Mouse (Mus musculus) spleen, postnatal 4 days (tissue): ENCODE data around the gene Comtd1.
A peak's percentile ranks its signal among the peaks of the same experiment; 100 is the strongest.

Experiments used
- DNase-seq, 2 experiments: peaks; one replicate each; pipeline ENCODE4 v3.0.0; 2022; ENCODE audit warnings: low spot score in 2 of 2

Comtd1 gene

DNA sequence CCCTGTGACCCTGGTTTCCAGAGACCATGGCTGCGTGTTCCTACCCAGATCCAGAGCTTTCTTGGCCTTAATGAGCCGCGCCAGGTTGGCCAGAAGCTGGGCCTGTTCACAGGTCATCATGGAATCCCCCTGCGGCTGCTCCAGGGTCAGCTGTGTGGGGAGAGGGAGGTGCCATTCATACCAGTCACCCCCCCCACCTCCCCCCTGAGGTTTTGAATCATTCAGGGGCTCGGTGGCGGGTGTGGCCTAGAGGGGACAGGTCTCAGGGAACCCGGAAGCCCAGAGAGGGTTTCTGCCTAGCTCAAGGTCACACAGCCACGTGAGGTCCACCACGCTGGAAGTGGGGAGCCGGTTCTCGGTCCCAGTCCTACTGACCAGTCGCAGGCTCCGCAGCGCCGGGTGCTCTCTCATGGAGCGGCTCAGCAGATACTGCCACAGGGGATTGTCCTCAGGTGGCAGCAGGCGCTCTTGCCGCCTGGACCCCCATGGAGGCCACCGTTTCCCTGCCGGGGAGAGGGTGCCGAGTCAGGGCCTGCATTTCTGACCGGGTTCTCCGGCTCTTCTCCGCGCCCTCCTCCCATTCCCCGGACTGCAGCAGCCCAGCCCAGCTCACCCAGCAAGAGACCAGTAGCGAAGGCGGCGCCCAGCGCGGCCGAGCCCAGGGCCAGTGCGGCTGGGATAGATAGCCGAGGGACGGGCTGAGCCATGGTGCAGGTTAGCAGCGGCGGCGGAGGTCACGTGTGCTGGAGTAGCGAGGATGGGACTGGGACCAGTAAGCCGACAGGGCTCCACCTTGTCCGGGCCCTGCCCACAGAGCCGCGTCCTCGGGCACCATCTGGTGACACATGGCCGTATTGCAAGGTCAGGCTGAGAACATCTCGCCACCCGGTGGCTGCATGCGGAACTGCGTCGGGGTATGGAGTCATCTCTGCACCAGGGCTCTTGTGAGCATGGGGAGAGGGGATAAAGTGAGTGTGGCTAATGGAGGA, at the start of gene Comtd1:
Gene Comtd1, minus strand, starts transcription at position 812 of the 989 bp plus-strand sequence.
- peak; percentile 96 to 99 for DNase-seq

DNA sequence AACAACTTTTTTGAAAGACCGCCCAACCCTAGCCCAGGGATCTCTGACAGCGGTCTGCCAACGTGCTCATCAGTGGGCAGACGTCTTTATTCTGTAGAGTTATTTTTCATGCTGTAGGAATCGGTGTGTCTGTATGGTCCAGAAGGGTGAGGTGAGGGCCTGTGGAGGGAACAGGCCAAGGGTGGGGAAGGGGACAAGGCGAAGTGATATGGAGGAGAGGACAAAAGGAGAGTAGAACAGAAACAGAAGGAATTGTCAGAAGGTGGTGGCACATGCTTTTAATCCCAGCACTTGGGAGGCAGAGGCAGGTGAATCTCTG, 43.5 kb upstream of the Comtd1 start:
- peak in 1 of 2 experiments; percentile 41 for DNase-seq

DNA sequence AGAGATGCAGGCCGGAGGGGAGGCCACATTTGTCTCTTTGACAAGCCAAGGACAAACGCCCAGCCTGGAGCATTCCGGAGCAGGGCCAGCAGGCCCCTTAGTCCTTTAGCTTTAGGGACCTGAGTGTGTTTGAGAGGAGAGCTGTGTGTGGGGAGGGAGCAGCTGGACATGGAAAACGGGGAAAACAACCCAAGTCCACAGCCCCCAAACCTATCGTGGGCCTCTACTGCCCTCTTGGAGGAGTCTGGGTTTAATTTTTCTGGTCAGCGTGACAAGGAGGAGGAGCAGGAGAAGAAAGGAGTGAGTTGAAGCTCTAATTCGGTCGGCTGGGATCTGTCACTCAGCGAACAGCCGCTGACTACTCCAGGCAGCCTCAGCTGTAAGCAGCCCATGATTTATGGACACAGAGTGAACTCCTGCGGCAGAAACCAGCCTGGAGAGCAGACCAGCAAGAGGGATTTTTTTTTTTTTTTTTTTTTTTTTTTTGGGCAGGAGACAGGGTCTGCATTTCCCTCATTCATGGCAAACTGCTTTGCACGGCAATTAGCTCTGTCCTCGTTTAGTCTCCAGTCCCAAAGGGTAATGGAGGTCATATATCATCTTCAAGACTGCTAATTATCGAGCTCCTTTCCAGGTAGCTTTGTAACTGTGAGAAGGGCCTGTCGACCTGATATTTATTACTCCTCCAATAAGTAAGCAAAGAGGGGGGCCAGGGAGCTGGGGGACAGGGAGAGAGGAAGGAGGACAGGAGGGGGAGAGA, 43.0 kb upstream of the Comtd1 start:
- peak in 1 of 2 experiments; percentile 49 for DNase-seq

- peak in 1 of 2 experiments; percentile 50 for DNase-seq
Measured at GRCm38 (mm10) chr14:21890430-21890829, 41.7 kb upstream of the Comtd1 start.

- no peak for DNase-seq
Measured at GRCm38 (mm10) chr14:21866816-21867215, 18.0 kb upstream of the Comtd1 start.

DNA sequence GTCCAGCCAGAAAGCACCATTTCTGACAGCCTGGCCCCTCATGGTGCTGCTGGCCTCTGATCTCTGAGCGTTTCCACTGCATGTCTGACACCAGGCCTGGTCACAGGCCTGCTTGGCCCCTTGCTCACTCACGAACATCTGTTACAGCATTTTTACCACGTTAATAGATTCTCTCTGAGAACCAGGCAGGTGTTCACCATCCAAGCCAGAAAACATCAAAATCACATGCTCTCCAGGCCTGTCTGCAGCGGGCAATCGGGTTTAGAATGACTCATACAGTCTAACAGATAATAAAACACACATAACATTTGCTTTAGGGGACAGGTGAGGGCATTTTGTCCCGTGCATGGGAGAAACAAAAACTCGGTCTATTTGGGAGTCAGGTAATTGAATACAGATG, 17.5 kb upstream of the Comtd1 start:
- DNase-seq: no peak

- DNase-seq: no peak
Measured at GRCm38 (mm10) chr14:21856886-21857285, 8.1 kb upstream of the Comtd1 start.

GRCm38 (mm10) chr14:21855961-21856360, 7.2 kb upstream of the Comtd1 start:
- DNase-seq: no peak

- no peak for DNase-seq
Measured at GRCm38 (mm10) chr14:21854271-21854670, 5.5 kb upstream of the Comtd1 start.

GRCm38 (mm10) chr14:21853456-21854109, 4.8 kb upstream of the Comtd1 start:
- peak; percentile 80 to 90 for DNase-seq

- peak in 1 of 2 experiments; percentile 69 for DNase-seq
Measured at GRCm38 (mm10) chr14:21851996-21852791, 3.4 kb upstream of the Comtd1 start.

DNA sequence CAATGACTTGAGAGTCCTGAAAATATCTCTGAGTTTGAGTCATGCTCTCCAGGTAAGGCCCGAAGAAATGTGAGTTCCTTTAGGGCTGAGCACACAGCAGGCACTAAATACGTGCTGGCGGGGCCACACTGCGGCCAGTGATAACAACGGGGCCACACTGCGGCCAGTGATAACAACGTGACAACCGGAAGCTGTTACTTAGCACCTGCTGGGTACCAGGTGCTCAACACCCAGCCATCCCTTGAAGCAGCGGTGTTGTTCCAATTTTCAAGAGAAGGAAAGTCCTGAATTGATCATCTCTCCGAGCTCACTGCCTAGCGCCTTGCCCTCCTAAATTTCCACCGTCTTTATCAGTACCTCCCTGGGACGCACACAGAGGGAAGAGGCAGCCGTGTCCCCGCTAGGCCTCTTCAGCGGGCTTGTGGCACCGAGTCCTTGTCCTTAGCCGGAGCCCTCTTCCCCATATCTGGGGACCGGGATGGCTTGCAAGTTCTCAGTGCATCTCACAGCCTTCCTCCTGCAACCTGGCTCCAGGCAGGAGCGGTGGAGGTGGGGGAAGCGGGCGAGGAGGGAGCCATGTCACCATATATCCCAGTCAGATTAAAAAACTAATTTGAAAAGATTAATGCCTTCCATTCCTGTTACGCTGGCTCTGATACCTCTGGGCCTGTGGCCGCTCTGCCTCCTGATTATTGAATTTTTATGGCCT, 1.8 kb upstream of the Comtd1 start:
- no peak for DNase-seq

GRCm38 (mm10) chr14:21849524-21850418, 994 bp upstream of the Comtd1 start:
- no peak for DNase-seq

- DNase-seq: peak; percentile 49 to 80
Measured at GRCm38 (mm10) chr14:21847381-21848165, 1.2 kb downstream of the Comtd1 start.

- DNase-seq: no peak
Measured at GRCm38 (mm10) chr14:21846827-21847380, 1.9 kb downstream of the Comtd1 start.

GRCm38 (mm10) chr14:21843263-21843662, 5.5 kb downstream of the Comtd1 start:
- no peak for DNase-seq

DNA sequence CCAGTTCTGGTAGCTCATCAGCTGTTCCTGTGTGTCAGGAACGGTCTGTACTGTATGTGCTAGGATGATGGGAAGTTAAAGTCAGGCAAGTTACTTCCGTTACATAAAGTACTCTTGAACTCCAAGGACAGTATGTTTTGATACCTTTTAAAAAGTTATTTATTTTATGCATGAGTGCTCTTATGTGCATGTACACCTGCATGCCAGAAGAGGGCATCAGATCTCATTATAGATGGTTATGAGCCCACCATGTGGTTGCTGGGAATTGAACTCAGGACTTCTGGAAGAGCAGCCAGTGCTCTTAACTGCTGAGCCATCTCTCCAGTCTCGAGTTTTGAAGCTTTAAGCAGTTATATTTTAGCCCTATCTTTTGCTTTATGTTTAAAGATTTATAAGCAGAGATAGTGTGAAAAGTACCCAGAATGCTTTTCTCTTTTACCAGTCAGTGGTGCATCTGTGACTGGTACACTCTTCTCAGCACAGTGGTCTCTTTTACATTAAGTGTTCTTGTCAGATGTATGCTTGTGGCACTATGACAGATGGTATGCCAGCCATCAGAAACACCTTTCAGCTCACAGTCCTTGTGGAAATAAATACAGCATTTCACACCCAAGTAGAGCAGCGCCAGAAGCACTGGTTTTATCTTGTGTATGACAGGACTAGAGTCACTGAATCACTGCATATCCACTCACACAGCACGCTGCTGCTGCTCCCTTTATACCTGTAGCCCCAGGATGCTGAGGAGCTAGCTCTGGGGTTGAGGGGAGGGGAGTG, 6.8 kb downstream of the Comtd1 start:
- DNase-seq: no peak
